Mouse (Mus musculus): ENCODE results near the gene Nid1. TPM values are rescaled to one million over a fixed set of nuclear protein-coding genes. Genes with fewer than 3 reads are reported as not detected.

Gene Nid1
- 20.0 to 22.5 TPM (median 21.2 TPM) in 4 replicates for total RNA-seq (2023)

DNA sequence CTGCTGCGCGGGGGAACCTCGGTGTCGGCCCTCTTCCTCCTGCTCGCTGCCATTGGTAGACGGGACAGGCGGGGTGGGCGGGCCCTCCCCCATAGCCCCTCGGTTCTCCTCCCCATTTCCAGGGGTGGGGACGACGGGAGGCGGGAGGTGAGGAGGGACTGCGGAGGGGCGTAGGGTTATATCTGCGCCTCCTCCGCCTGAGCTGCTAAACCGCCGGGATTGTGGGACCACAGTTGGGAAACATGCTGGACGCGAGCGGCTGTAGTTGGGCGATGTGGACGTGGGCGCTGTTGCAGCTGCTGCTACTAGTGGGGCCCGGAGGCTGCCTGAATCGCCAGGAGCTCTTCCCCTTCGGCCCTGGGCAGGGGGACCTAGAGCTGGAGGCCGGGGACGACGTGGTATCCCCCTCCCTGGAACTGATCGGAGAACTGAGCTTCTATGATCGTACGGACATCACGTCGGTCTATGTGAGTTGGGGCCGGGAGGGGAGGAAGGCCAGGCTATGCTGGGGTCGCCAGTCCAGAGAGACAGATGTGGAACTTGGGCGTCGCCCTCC is at the start of gene Nid1:
Gene Nid1, plus strand, starts transcription at position 92 of the 556 bp plus-strand sequence.

DNA sequence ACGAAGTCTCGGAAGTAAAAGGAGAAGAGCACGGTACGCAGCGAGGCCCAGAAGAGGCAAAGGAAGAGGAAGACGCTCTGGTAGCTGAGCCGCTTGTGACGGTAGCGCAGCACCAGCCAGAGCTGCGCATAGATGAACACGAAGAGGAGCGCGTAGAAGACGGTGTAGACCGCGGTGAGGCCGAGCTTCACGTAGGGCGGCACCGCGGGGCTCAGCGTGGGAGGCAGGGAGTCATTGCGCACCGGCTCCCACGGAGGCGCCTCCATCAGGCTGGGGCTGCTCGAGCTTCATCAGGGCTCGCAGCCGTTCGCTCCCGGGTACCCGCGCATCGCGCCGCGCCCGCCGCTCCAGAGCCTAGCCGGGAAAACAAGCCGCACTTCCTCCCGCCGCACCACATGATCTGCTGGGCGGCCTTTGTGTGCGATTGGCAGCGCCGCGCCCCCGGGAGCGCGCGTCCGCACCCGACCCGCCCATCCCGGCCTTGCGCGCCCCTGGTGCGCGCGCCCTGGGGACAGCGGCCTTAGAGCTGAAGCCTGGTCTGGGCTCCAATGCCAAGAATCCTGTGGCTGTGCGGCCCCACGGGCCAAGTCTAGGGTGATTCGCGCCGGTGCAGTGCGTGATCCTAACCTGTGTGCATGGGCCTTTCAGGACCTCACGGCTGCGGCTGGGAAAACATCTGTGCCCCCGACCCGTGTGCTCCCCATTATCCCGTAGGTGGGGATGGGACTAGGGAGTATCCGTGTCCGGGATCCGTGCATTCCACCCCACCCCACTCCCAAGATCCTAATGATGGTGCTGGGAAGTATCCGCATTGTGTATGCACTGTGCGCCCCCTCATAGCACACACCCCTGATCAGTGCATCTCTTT is 43.9 kb upstream of the Nid1 start, which contains the start of gene Gpr137b:
Gene Gpr137b, minus strand, starts transcription at position 787 of the 868 bp plus-strand sequence.

Other genes starting within 250 kb of the Nid1 start
- 48.9 to 67.2 TPM (median 55.6 TPM) in 4 replicates for gene Gpr137b, start 43.5 kb upstream of the Nid1 start, total RNA-seq (2023)
- gene Lyst, start 152.8 kb downstream of the Nid1 start, total RNA-seq (2023) = 103 to 120 TPM (median 108 TPM) in 4 replicates